Mouse (Mus musculus): Measurements from ENCODE around the gene Ttc21a. TPM values are rescaled to one million over a fixed set of nuclear protein-coding genes. Genes with fewer than 3 reads are reported as not detected.

Gene Ttc21a
- polyA plus RNA-seq (2015; fragmentation: Nextera tagmentation; extraction: Ambion mirVana), result 0.92 and 1.1 TPM in 2 replicates

GRCm38 (mm10) chr9:119937005-119937773 lies at the start of gene Ttc21a, which contains the start of gene Gorasp1:
Gene Ttc21a, plus strand, starts transcription at chr9:119937606.
Gene Gorasp1, minus strand, starts transcription at chr9:119937565.

GRCm38 (mm10) chr9:119894339-119895009 lies 42.9 kb upstream of the Ttc21a start, which contains the start of gene Wdr48:
Gene Wdr48, plus strand, starts transcription at chr9:119894878.

GRCm38 (mm10) chr9:119984536-119985011 lies 47.2 kb downstream of the Ttc21a start, which contains the start of gene Csrnp1:
Gene Csrnp1, minus strand, starts transcription at chr9:119984658.

Other genes starting within 250 kb of the Ttc21a start
- gene Scn10a, start 218.3 kb upstream of the Ttc21a start, polyA plus RNA-seq (2015; fragmentation: Nextera tagmentation; extraction: Ambion mirVana), result 0.24 and 2.2 TPM in 2 replicates
- 0.25 and 1.0 TPM in 2 replicates for gene Scn11a, start 112.2 kb upstream of the Ttc21a start, polyA plus RNA-seq (2015; fragmentation: Nextera tagmentation; extraction: Ambion mirVana)
- gene Wdr48, start 42.7 kb upstream of the Ttc21a start, polyA plus RNA-seq (2015; fragmentation: Nextera tagmentation; extraction: Ambion mirVana), result 41.8 and 47.1 TPM in 2 replicates
- 18.9 and 20.3 TPM in 2 replicates for gene Gorasp1, start within 50 bp of the Ttc21a start, polyA plus RNA-seq (2015; fragmentation: Nextera tagmentation; extraction: Ambion mirVana)
- gene Csrnp1, start 47.1 kb downstream of the Ttc21a start, polyA plus RNA-seq (2015; fragmentation: Nextera tagmentation; extraction: Ambion mirVana), result 1.5 and 2.4 TPM in 2 replicates
- not detected in 2 replicates for gene Xirp1, start 86.0 kb downstream of the Ttc21a start, polyA plus RNA-seq (2015; fragmentation: Nextera tagmentation; extraction: Ambion mirVana)
- gene Cx3cr1, start 132.3 kb downstream of the Ttc21a start, polyA plus RNA-seq (2015; fragmentation: Nextera tagmentation; extraction: Ambion mirVana), result 18.0 and 20.0 TPM in 2 replicates
- not detected in 2 replicates for gene Ccr8, start 154.5 kb downstream of the Ttc21a start, polyA plus RNA-seq (2015; fragmentation: Nextera tagmentation; extraction: Ambion mirVana)
- 42.0 and 45.4 TPM in 2 replicates for gene Slc25a38, start 172.8 kb downstream of the Ttc21a start, polyA plus RNA-seq (2015; fragmentation: Nextera tagmentation; extraction: Ambion mirVana)
- gene Rpsa, start 190.1 kb downstream of the Ttc21a start, polyA plus RNA-seq (2015; fragmentation: Nextera tagmentation; extraction: Ambion mirVana), result 890 and 945 TPM in 2 replicates
- gene Mobp, start 212.1 kb downstream of the Ttc21a start, polyA plus RNA-seq (2015; fragmentation: Nextera tagmentation; extraction: Ambion mirVana), result 4.1 and 18.4 TPM in 2 replicates